Mouse (Mus musculus) leukemia stem cell, adult 10-12 weeks (primary cell): Measurements from ENCODE around the gene Tbc1d7. TPM values are rescaled to one million over a fixed set of nuclear protein-coding genes. Genes with fewer than 3 reads are reported as not detected.

Experiments
- polyA plus RNA-seq: library from polyadenylated mRNA; stranded (reverse); fragments of >175 nt; gene quantifications from 2 replicates; pipeline ENCODE4 v1.2.3, GENCODE M21; 2012; ENCODE audit warnings: low replicate concordance

Tbc1d7 gene
- 2.8 and 4.1 TPM in 2 replicates for polyA plus RNA-seq

GRCm38 (mm10) chr13:43171020-43171710 is at the start of gene Tbc1d7:
Tbc1d7 (minus strand) TSS chr13:43171501.

Other genes starting within 250 kb of the Tbc1d7 start
- 0.32 and 1.1 TPM in 2 replicates for gene Gfod1, start 132.7 kb upstream of the Tbc1d7 start, polyA plus RNA-seq
- gene Sirt5, start 194.0 kb upstream of the Tbc1d7 start, polyA plus RNA-seq: 1.8 and 3.2 TPM in 2 replicates
- 176 and 231 TPM in 2 replicates for gene Nol7, start 226.9 kb upstream of the Tbc1d7 start, polyA plus RNA-seq